Mouse (Mus musculus) brain, embryonic 14.5 days (tissue): ENCODE data around the gene Glis3.

ENCODE experiments used
- CTCF ChIP-seq: fragments of 200-500 bp; IDR thresholded peaks from 2 replicates; pipeline ENCODE4 v1.5.1; 2012; ENCODE audit warnings: inconsistent platforms, mild to moderate bottlenecking, moderate library complexity, borderline replicate concordance; ENCODE audit not compliant: insufficient read depth, insufficient read length; ENCODE audit errors: extremely low read depth
- POLR2A ChIP-seq: fragments of 200-500 bp; IDR thresholded peaks from 2 replicates; pipeline ENCODE4 v1.6.1; 2012; ENCODE audit warnings: mild to moderate bottlenecking, inconsistent platforms, borderline replicate concordance; ENCODE audit not compliant: poor library complexity, insufficient read depth, insufficient read length, severe bottlenecking; ENCODE audit errors: extremely low read depth

DNA sequence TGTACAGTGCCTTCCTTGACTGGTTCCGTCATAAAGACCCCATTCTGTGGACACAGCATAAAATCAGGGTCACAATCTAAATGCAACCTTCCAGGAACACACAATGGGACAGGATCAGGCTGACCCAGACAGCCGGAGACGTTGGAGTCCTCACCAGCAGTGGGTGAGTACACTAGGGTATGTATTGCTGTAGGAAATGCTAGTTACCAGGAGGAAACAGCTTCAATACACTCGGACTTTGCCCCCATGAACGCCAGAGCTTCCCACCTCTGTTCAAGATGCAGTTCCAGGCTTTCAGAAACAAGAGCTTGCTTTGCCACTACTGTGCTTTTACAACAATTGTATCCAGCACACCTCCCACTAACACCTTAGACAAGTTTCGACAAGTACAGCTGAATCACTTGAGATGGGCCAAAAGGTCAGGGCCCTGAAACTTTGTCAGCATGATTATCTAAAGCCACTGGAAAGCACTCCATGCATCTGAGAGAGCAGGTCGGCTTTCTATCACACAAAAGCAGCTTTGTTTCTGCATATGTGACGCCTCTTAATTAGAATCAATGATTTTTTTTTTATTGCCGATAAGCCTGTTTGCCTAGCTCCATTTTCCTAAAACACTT is 162.3 kb downstream of the Glis3 start:
- TF ChIP-seq CTCF (no peak), POLR2A (no peak)
